Mouse (Mus musculus): ENCODE measurements at regions not wholly inside any gene's neighbourhood (a gene's known extent, or its start where the extent isn't known, plus 50 kb on each side); places are given as distances from the start of the nearest gene placed in this dataset.
"Not testable (repeated sequence)": the region's sequence is repeated elsewhere in the genome, so short reads cannot be mapped to it uniquely, and the experiment has no call there.

GRCm38 (mm10) chr13:107588399-107589002 is 455.7 kb upstream of the Smim15 start:
- no peak for DNase-seq (ENCODE audit: low spot score)

- no peak for DNase-seq (ENCODE audit: low spot score)
These were observed 456.6 kb upstream of the Smim15 start for GRCm38 (mm10) chr13:107587678-107588077.

GRCm38 (mm10) chr13:107585936-107586335 is 458.3 kb upstream of the Smim15 start:
- no peak for DNase-seq (ENCODE audit: low spot score)

GRCm38 (mm10) chr13:107585353-107585752 is 458.9 kb upstream of the Smim15 start:
- DNase-seq (ENCODE audit: low spot score) = no peak

GRCm38 (mm10) chr13:107578968-107579367 is 465.3 kb upstream of the Smim15 start:
- no peak for DNase-seq (ENCODE audit: low spot score)

GRCm38 (mm10) chr13:107577809-107578208 is 466.4 kb upstream of the Smim15 start:
- DNase-seq (ENCODE audit: low spot score) = no peak

- no peak for DNase-seq (ENCODE audit: low spot score)
These were observed 467.0 kb upstream of the Smim15 start for GRCm38 (mm10) chr13:107577272-107577671.

GRCm38 (mm10) chr13:107576701-107577100 is 467.5 kb upstream of the Smim15 start:
- DNase-seq (ENCODE audit: low spot score) = no peak

- DNase-seq (ENCODE audit: low spot score) = no peak
These were observed 469.2 kb upstream of the Smim15 start for GRCm38 (mm10) chr13:107575025-107575424.

- no peak for DNase-seq (ENCODE audit: low spot score)
These were observed 470.5 kb upstream of the Smim15 start for GRCm38 (mm10) chr13:107573499-107574355.

- no peak for DNase-seq (ENCODE audit: low spot score)
These were observed 472.7 kb upstream of the Smim15 start for GRCm38 (mm10) chr13:107571539-107571938.

GRCm38 (mm10) chr13:107569477-107569876 is 474.8 kb upstream of the Smim15 start:
- DNase-seq (ENCODE audit: low spot score) = no peak

- DNase-seq (ENCODE audit: low spot score) = no peak
These were observed 475.5 kb upstream of the Smim15 start for GRCm38 (mm10) chr13:107568701-107569121.

- DNase-seq (ENCODE audit: low spot score) = no peak
These were observed 481.8 kb upstream of the Smim15 start for GRCm38 (mm10) chr13:107562463-107562862.

- DNase-seq (ENCODE audit: low spot score) = no peak
These were observed 482.7 kb upstream of the Smim15 start for GRCm38 (mm10) chr13:107561529-107561928.

GRCm38 (mm10) chr13:107555958-107556357 is 488.3 kb upstream of the Smim15 start:
- DNase-seq (ENCODE audit: low spot score) = no peak

- DNase-seq (ENCODE audit: low spot score) = no peak
These were observed 490.2 kb upstream of the Smim15 start for GRCm38 (mm10) chr13:107554091-107554490.

- DNase-seq (ENCODE audit: low spot score) = no peak
These were observed 492.1 kb upstream of the Smim15 start for GRCm38 (mm10) chr13:107552165-107552564.

GRCm38 (mm10) chr13:107549995-107550394 is 494.3 kb upstream of the Smim15 start:
- DNase-seq (ENCODE audit: low spot score) = not testable (repeated sequence)

GRCm38 (mm10) chr13:107547073-107547472 is 497.2 kb upstream of the Smim15 start:
- no peak for DNase-seq (ENCODE audit: low spot score)

- no peak for DNase-seq (ENCODE audit: low spot score)
These were observed 497.9 kb upstream of the Smim15 start for GRCm38 (mm10) chr13:107546181-107546900.

- no peak for DNase-seq (ENCODE audit: low spot score)
These were observed 502.7 kb upstream of the Smim15 start for GRCm38 (mm10) chr13:107541635-107541955.

Data from urinary bladder, postnatal 10 days (tissue).